ENCODE assay signal across 12 mouse cellular contexts in the genomic region with DNA sequence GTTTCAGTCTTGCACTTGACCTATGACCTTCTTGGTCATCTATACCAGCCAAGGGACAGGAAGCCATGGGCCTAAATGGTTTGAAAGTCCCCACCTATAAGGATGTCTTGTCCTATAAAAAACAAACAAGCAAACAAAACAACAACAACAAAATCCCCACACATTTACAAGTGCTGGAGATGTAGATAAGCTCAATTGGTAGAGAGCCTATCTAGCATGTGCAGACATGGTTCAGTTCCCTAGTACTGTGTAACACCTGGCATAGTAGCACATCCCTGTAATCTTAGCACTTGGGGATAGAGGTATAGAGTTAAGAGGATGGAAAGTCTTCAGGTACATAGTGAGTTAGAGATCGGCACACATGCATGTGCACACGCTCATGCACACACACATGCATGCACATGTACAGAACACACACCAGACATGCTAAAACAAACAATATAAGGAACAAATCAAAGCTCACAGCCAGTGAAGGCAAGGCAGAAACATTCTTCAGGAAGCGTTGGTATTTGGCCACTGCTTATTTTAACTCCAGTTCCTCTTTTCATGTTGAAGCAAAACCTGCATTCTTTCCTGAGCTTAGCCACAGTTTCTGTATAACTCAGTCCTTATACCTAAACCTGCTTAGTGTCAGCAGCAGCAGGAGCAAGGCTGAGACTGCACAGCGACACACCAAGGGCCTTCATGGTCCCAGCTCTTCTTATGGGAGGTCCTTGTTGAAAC. TPM values are rescaled to one million over a fixed set of nuclear protein-coding genes. Genes with fewer than 3 reads are reported as not detected.
A peak's percentile ranks its signal among the peaks of the same experiment; 100 is the strongest.
DNase-seq lines count a peak whose midpoint lies in the region; ATAC-seq and TF ChIP-seq lines count a peak whose summit lies in the region.
"Had no signal": no experiment of that assay in that cellular context is flagged by ENCODE, and none has a peak within 500 bp of the region (broad histone marks: within the 10 kb centered on the region; RNA-seq: fewer than 3 reads in every experiment).

No protein-coding gene starts in this region.

- H3K4me1 ChIP-seq in heart, embryonic 11.5 days (ENCODE audit: control insufficient read depth, insufficient read depth, low read length) = peaks cover 3% of the 10 kb centered on the region; the same call in 1 of the 2 replicates
- no peaks in the 10 kb centered on the region for H3K4me1 ChIP-seq in stomach, embryonic 15.5 days
- no peaks in the 10 kb centered on the region for H3K4me1 ChIP-seq in stomach, postnatal 0 days (replicated peaks; ENCODE audit: control insufficient read depth, insufficient read depth)
- peaks cover 43% of the 10 kb centered on the region for H3K4me1 ChIP-seq in liver, embryonic 16.5 days (ENCODE audit: control insufficient read depth, low read depth, low read length)
- 0 out of 2 replicates have a peak, but pooled peaks cover 4% of the 10 kb centered on the region for H3K4me1 ChIP-seq in hindbrain, embryonic 12.5 days
- peaks cover 20% of the 10 kb centered on the region for H3K4me1 ChIP-seq in hindbrain, embryonic 10.5 days (replicated peaks)
- H3K4me1 ChIP-seq: midbrain, embryonic 12.5 days had no signal

- no peak for DNase-seq in heart, postnatal 25 days (ENCODE audit: low spot score)
- no peak for DNase-seq in stomach, postnatal 0 days (ENCODE audit: low spot score)
- DNase-seq in hindbrain, embryonic 10.5 days (ENCODE audit: low spot score) = no peak
- no peak for DNase-seq in MN1 (ENCODE audit: low spot score)
- DNase-seq: kidney, postnatal 4 days; right cerebral cortex, postnatal 14 days had no signal

- ATAC-seq in heart, embryonic 11.5 days (replicated peaks; ENCODE audit: insufficient number of reproducible peaks, low FRiP score, low TSS enrichment) = peak; percentile 78; the same call in 1 of the 2 replicates
- peak; percentile 74; the same call in 1 of the 2 replicates for ATAC-seq in stomach, embryonic 15.5 days (ENCODE audit: insufficient read depth, low FRiP score, low read depth)
- ATAC-seq in stomach, postnatal 0 days (ENCODE audit: low FRiP score, low TSS enrichment) = no peak
- peak; percentile 80 for ATAC-seq in liver, embryonic 16.5 days (ENCODE audit: low read depth)
- no peak for ATAC-seq in hindbrain, embryonic 12.5 days (ENCODE audit: low FRiP score)
- ATAC-seq: hindbrain, postnatal 0 days had no signal

- no peaks in the 10 kb centered on the region for H3K36me3 ChIP-seq in heart, embryonic 11.5 days (ENCODE audit: control insufficient read depth, insufficient read depth, low read length)
- H3K36me3 ChIP-seq in stomach, embryonic 15.5 days = no peaks in the 10 kb centered on the region
- no peaks in the 10 kb centered on the region for H3K36me3 ChIP-seq in stomach, postnatal 0 days (ENCODE audit: control insufficient read depth, insufficient read depth, low read length)
- H3K36me3 ChIP-seq in liver, embryonic 16.5 days (ENCODE audit: control insufficient read depth, insufficient read depth) = no peaks in the 10 kb centered on the region
- no peaks in the 10 kb centered on the region for H3K36me3 ChIP-seq in hindbrain, embryonic 12.5 days
- no peaks in the 10 kb centered on the region for H3K36me3 ChIP-seq in hindbrain, embryonic 10.5 days
- H3K36me3 ChIP-seq: midbrain, embryonic 12.5 days had no signal

- no peak for TF ChIP-seq CTCF in stomach, postnatal 0 days (IDR thresholded peaks at IDR 0.05; ENCODE audit: low read depth)

- H3K9me3 ChIP-seq in heart, embryonic 11.5 days (replicated peaks; ENCODE audit: control insufficient read depth, low read length) = no peaks in the 10 kb centered on the region
- no peaks in the 10 kb centered on the region for H3K9me3 ChIP-seq in stomach, embryonic 15.5 days
- H3K9me3 ChIP-seq in stomach, postnatal 0 days (ENCODE audit: control insufficient read depth, low read length) = no peaks in the 10 kb centered on the region
- H3K9me3 ChIP-seq in liver, embryonic 16.5 days (replicated peaks; ENCODE audit: control insufficient read depth, low read length) = no peaks in the 10 kb centered on the region
- H3K9me3 ChIP-seq in hindbrain, embryonic 12.5 days (replicated peaks) = no peaks in the 10 kb centered on the region
- no peaks in the 10 kb centered on the region for H3K9me3 ChIP-seq in hindbrain, embryonic 10.5 days
- H3K9me3 ChIP-seq: midbrain, embryonic 12.5 days had no signal

- no peaks in the 10 kb centered on the region for H3K27me3 ChIP-seq in heart, embryonic 11.5 days (ENCODE audit: control insufficient read depth, insufficient read depth, low read length)
- no peaks in the 10 kb centered on the region for H3K27me3 ChIP-seq in stomach, embryonic 15.5 days (replicated peaks)
- H3K27me3 ChIP-seq in stomach, postnatal 0 days (ENCODE audit: control insufficient read depth, insufficient read depth, low read length) = no peaks in the 10 kb centered on the region
- no peaks in the 10 kb centered on the region for H3K27me3 ChIP-seq in liver, embryonic 16.5 days (ENCODE audit: control insufficient read depth, insufficient read depth, low read depth, low read length)
- H3K27me3 ChIP-seq in hindbrain, embryonic 12.5 days = no peaks in the 10 kb centered on the region; the same call in 1 of the 2 replicates
- no peaks in the 10 kb centered on the region for H3K27me3 ChIP-seq in hindbrain, embryonic 10.5 days (ENCODE audit: insufficient read depth, poor library complexity, severe bottlenecking)
- H3K27me3 ChIP-seq: midbrain, embryonic 12.5 days had no signal

- TF ChIP-seq EP300 in stomach, postnatal 0 days (optimal IDR thresholded peaks at IDR 0.05) = no peak

- H3K9ac ChIP-seq in heart, embryonic 11.5 days (ENCODE audit: low read depth, low read length) = no peak overlapping the region
- H3K9ac ChIP-seq in stomach, embryonic 15.5 days = no peak overlapping the region
- no peak overlapping the region for H3K9ac ChIP-seq in stomach, postnatal 0 days (ENCODE audit: low read length)
- peak overlapping the region; percentile 44 for H3K9ac ChIP-seq in liver, embryonic 16.5 days (ENCODE audit: low read depth, low read length)
- no peak overlapping the region for H3K9ac ChIP-seq in hindbrain, embryonic 12.5 days
- H3K9ac ChIP-seq: midbrain, embryonic 12.5 days had no signal

- peak overlapping the region; percentile 69 for H3K27ac ChIP-seq in heart, embryonic 11.5 days (ENCODE audit: low read depth, low read length)
- H3K27ac ChIP-seq in stomach, embryonic 15.5 days = peak overlapping the region; percentile 48; the same call in 1 of the 2 replicates
- H3K27ac ChIP-seq in stomach, postnatal 0 days (replicated peaks) = no peak overlapping the region
- peak overlapping the region; percentile 97 for H3K27ac ChIP-seq in liver, embryonic 16.5 days (ENCODE audit: low read length)
- H3K27ac ChIP-seq in hindbrain, embryonic 12.5 days = no peak overlapping the region
- no peak overlapping the region for H3K27ac ChIP-seq in hindbrain, embryonic 10.5 days
- H3K27ac ChIP-seq: hindbrain, postnatal 0 days; midbrain, embryonic 12.5 days had no signal

- intact Hi-C loops in heart, postnatal 25 days (cut with DNase I) = no loop called here

- no peak overlapping the region for H3K4me2 ChIP-seq in heart, embryonic 11.5 days
- H3K4me2 ChIP-seq in stomach, embryonic 15.5 days = no peak overlapping the region
- H3K4me2 ChIP-seq in stomach, postnatal 0 days (replicated peaks; ENCODE audit: low read depth) = no peak overlapping the region
- peak overlapping the region; percentile 67 for H3K4me2 ChIP-seq in liver, embryonic 16.5 days (ENCODE audit: low read depth, low read length)
- no peak overlapping the region for H3K4me2 ChIP-seq in hindbrain, embryonic 12.5 days (replicated peaks)
- H3K4me2 ChIP-seq: midbrain, embryonic 12.5 days had no signal

- WGBS in heart, embryonic 11.5 days (ENCODE audit: insufficient replicate concordance) = 85% methylated on average over 4 of the region's 4 CpGs
- 72% methylated on average over 4 of the region's 4 CpGs for WGBS in stomach, embryonic 15.5 days
- 74% methylated on average over 4 of the region's 4 CpGs for WGBS in stomach, postnatal 0 days
- WGBS in liver, embryonic 16.5 days (ENCODE audit: insufficient replicate concordance) = 46% methylated on average over 4 of the region's 4 CpGs
- 91% methylated on average over 4 of the region's 4 CpGs for WGBS in hindbrain, embryonic 12.5 days
- 87% methylated on average over 4 of the region's 4 CpGs for WGBS in hindbrain, embryonic 10.5 days

- H3K4me3 ChIP-seq in heart, embryonic 11.5 days (ENCODE audit: low read depth, low read length) = no peak overlapping the region
- no peak overlapping the region for H3K4me3 ChIP-seq in stomach, embryonic 15.5 days (replicated peaks)
- H3K4me3 ChIP-seq in stomach, postnatal 0 days (ENCODE audit: low read depth, low read length) = no peak overlapping the region
- no peak overlapping the region for H3K4me3 ChIP-seq in liver, embryonic 16.5 days (ENCODE audit: low read depth, low read length)
- no peak overlapping the region for H3K4me3 ChIP-seq in hindbrain, embryonic 12.5 days
- no peak overlapping the region for H3K4me3 ChIP-seq in hindbrain, embryonic 10.5 days
- H3K4me3 ChIP-seq: midbrain, embryonic 12.5 days had no signal

RNA-seq across cellular contexts. Expression of gene Inpp5d, which starts 17.9 kb away (rescaled TPM):
- polyA plus RNA-seq in heart, embryonic 11.5 days (2014; fragmentation: Nextera tagmentation; extraction: Ambion mirVana) = 4.3 and 5.9 TPM in 2 replicates
- 10 to 100 TPM; 10.4 to 12.5 TPM for total RNA-seq in heart, postnatal 25 days (2021)
- 5.1 and 6.7 TPM in 2 replicates for polyA plus RNA-seq in stomach, embryonic 15.5 days (2015; fragmentation: Nextera tagmentation; extraction: Ambion mirVana)
- polyA plus RNA-seq in stomach, postnatal 0 days (2015; fragmentation: Nextera tagmentation; extraction: Ambion mirVana) = 2.6 and 2.8 TPM in 2 replicates
- 12.6 and 14.2 TPM in 2 replicates for polyA plus RNA-seq in liver, embryonic 16.5 days (2015; fragmentation: Nextera tagmentation; extraction: Ambion mirVana)
- 4.9 and 5.5 TPM in 2 replicates for polyA plus RNA-seq in hindbrain, embryonic 12.5 days (2016; fragmentation: Nextera tagmentation; extraction: Ambion mirVana)
- polyA plus RNA-seq in hindbrain, embryonic 10.5 days (2016; fragmentation: Nextera tagmentation; extraction: Ambion mirVana) = 3.2 and 6.2 TPM in 2 replicates

Comparison
In these comparisons a context has a peak if more than half of its experiments do, and no peak if none do; other contexts are left out.
1. ATAC-seq: peak in heart, embryonic 11.5 days (single experiment), stomach, embryonic 15.5 days (single experiment) and liver, embryonic 16.5 days (single experiment); none in stomach, postnatal 0 days (single experiment) and hindbrain, embryonic 12.5 days (single experiment).
2. H3K27ac ChIP-seq: peak in heart, embryonic 11.5 days (single experiment), stomach, embryonic 15.5 days (single experiment) and liver, embryonic 16.5 days (single experiment); none in stomach, postnatal 0 days (single experiment), hindbrain, embryonic 12.5 days (single experiment) and hindbrain, embryonic 10.5 days (single experiment).